Comparison of ENCODE assay signal across 20 mouse cellular contexts in genomic region chr14:21341195-21341594, GRCm38 (mm10).
"Had no signal": no experiment of that assay in that cellular context is flagged by ENCODE, and none has a peak within 500 bp of the region (broad histone marks: within the 10 kb centered on the region; RNA-seq: fewer than 3 reads in every experiment).

No protein-coding gene starts in this region.

- ATAC-seq: lung, postnatal 0 days; midbrain, embryonic 13.5 days; midbrain, embryonic 15.5 days had no signal

- H3K4me1 ChIP-seq: lung, embryonic 15.5 days; megakaryocyte, embryonic 14.5 days; neural tube, embryonic 15.5 days had no signal

- H3K36me3 ChIP-seq: lung, embryonic 15.5 days; midbrain, embryonic 13.5 days; midbrain, embryonic 15.5 days; neural tube, embryonic 13.5 days; neural tube, embryonic 15.5 days had no signal

- H3K4me2 ChIP-seq: lung, embryonic 15.5 days; midbrain, embryonic 11.5 days; midbrain, embryonic 13.5 days; midbrain, embryonic 15.5 days; neural tube, embryonic 13.5 days; neural tube, embryonic 15.5 days had no signal

- H3K9ac ChIP-seq: lung, embryonic 15.5 days; midbrain, embryonic 13.5 days; midbrain, embryonic 15.5 days; neural tube, embryonic 13.5 days; neural tube, embryonic 15.5 days had no signal

- DNase-seq: lung, adult 2 months; lung, postnatal 14 days; lung, postnatal 36 days; retina, postnatal 1 day; right cerebral cortex, adult 18-20 months; right cerebral cortex, postnatal 25 days; right cerebral cortex, postnatal 4 days; spleen, adult 18-20 months; thymus, adult 18-20 months; thymus, postnatal 14 days; thymus, postnatal 36 days had no signal

- H3K4me3 ChIP-seq: lung, embryonic 15.5 days; megakaryocyte, embryonic 14.5 days; midbrain, embryonic 13.5 days; midbrain, embryonic 15.5 days; neural tube, embryonic 13.5 days; neural tube, embryonic 15.5 days had no signal

- H3K27ac ChIP-seq: lung, embryonic 15.5 days; macrophage; midbrain, embryonic 13.5 days; midbrain, embryonic 15.5 days; neural tube, embryonic 13.5 days; neural tube, embryonic 15.5 days had no signal

- H3K9me3 ChIP-seq: lung, embryonic 15.5 days; megakaryocyte, embryonic 14.5 days; midbrain, embryonic 13.5 days; midbrain, embryonic 15.5 days; neural tube, embryonic 13.5 days; neural tube, embryonic 15.5 days had no signal

- H3K27me3 ChIP-seq: lung, embryonic 15.5 days; megakaryocyte, embryonic 14.5 days; midbrain, embryonic 13.5 days; midbrain, embryonic 15.5 days; neural tube, embryonic 13.5 days; neural tube, embryonic 15.5 days had no signal
